Mouse (Mus musculus) embryo, embryonic 10.5 days (tissue): ENCODE results near the gene Dnase1l1.

Source experiments
- DNase-seq: peaks from one replicate; pipeline ENCODE4 v3.0.0-alpha.2; 2015; ENCODE audit warnings: low spot score

Dnase1l1 gene

GRCm38 (mm10) chrX:74270062-74270901, 11.9 kb downstream of the Dnase1l1 start, which contains the start of gene Rpl10:
Gene Rpl10, plus strand, starts transcription at chrX:74270812.
- DNase-seq, result peak; percentile 94

GRCm38 (mm10) chrX:74269736-74270061, 12.4 kb downstream of the Dnase1l1 start:
- no peak for DNase-seq

DNA sequence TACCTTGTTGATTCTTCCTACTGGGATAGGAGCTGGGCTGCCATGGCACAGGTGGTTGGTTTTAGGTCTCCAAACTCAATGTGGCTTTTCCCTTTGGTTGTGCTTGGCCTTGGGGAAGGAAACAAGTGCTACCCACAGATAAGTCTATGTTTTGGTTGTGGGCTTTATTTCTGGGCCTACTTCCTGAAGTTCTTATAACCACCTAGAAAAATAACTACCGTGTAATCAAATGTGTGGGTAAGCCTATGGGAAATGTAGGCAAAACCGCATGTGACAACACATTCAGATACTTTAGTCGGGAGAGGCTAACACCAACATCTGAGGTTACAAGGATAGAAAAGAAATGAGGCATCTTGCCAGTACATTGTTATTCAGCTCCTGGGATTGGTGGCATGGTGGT, 24.4 kb downstream of the Dnase1l1 start:
- DNase-seq, result no peak

DNA sequence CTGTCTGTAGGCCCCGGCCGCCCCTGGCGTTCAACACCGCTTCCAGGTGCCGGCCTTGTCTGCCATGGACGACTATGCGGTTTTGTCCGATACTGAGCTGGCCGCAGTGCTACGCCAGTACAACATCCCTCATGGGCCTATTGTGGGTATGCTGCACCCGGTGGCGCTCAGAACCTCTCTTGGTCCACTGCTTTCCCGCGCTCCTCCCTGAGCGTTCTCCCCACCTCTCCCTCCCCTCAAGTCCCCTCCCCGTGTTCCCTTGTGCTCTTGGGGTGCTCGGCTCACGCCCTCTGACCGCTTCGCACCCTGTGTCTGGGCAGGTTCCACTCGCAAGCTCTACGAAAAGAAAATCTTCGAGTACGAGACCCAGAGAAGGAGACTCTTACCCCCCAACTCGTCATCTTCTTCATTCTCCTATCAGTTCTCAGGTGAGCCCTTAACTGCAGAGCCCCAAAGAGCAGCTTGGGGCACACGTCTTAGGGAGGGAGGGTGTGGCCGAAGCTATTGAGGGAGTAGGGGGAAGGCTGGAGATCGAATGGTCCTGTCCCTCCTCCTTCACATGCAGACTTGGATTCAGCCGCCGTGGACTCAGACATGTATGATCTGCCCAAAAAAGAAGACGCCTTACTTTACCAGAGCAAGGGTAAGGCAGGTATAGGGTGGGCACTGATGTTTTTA, 27.1 kb downstream of the Dnase1l1 start:
- peak; percentile 17 for DNase-seq

- DNase-seq, result peak; percentile 93
These were observed 27.8 kb downstream of the Dnase1l1 start, which contains the start of gene Emd for GRCm38 (mm10) chrX:74254153-74254887. Gene Emd, plus strand, starts transcription at chrX:74254687.

- peak; percentile 61 for DNase-seq
These were observed 32.5 kb downstream of the Dnase1l1 start, which contains the start of gene Flna for GRCm38 (mm10) chrX:74249615-74250014. Gene Flna, minus strand, starts transcription at chrX:74249820.

DNA sequence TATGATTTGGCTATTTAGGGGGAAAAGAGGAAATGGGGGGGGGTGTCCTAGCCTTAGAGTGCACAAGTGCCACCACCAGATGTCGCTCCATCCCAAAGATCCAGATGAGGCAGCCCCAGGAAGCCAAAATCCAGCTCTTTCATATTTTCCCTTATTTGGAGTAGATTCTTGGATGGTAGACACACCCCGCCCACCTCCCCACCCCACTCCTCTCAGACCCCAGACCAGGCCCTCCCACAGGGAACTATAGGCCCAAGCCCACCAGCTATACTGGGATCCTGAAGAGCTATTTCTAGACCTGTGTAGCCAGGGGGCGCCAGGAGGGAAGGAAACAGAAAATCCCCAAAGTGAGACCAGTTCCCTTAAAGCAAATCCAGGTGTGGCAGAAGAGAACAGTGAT, 33.5 kb downstream of the Dnase1l1 start:
- peak; percentile 78 for DNase-seq

- no peak for DNase-seq
These were observed 35.4 kb downstream of the Dnase1l1 start for GRCm38 (mm10) chrX:74246693-74247092.

GRCm38 (mm10) chrX:74246213-74246681, 35.9 kb downstream of the Dnase1l1 start:
- peak; percentile 93 for DNase-seq

- DNase-seq, result peak; percentile 73
These were observed 36.5 kb downstream of the Dnase1l1 start for GRCm38 (mm10) chrX:74245687-74246086.

- DNase-seq, result no peak
These were observed 37.0 kb downstream of the Dnase1l1 start for GRCm38 (mm10) chrX:74245107-74245506.

DNA sequence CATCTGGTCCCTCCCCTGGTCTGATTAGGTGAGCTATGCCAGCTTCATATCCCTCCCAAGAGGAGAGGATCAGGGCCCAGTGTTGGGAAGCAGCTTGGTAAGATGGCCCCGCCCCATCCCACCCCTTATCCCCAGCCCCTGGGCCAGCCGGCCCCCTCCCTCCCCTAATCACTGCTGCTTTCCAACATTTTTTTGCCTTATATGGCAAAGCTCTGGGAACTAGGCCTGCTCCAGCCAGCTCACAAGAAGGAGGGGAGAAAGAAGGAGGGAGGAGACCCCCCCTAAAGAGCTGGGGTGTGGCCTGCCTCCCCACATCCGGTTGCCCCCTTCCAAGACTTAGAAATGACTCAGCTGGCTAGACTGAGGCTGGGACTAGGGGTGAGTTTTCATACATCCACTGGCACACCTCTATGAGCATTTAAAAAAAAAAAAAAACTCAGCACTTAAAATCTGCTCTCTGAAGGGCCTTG, 37.5 kb downstream of the Dnase1l1 start:
- peak; percentile 80 for DNase-seq

DNA sequence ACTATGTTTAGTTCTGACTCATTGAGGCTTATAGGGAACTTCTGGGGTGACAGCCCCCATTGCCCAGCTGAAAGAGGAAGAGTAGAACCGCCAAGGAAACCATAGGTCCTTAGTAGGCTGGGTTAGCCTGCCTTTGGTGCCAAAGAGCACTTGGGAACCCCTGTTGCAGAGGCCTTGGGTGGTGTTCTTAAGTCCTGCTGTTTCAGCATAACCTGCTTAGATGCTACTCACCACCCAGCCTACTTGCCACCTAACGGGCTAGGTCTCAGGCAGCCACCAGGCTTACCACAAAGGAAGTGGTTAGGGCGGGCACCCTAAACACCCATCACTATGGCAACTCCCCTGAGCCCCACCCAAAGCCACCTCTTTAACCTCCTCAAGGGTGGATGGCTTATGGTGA, 38.3 kb downstream of the Dnase1l1 start:
- DNase-seq, result no peak

- DNase-seq, result no peak
These were observed 38.7 kb downstream of the Dnase1l1 start for GRCm38 (mm10) chrX:74243396-74243795.

GRCm38 (mm10) chrX:74240332-74240731, 41.8 kb downstream of the Dnase1l1 start:
- no peak for DNase-seq

GRCm38 (mm10) chrX:74233196-74233595, 48.9 kb downstream of the Dnase1l1 start:
- no peak for DNase-seq

- no peak for DNase-seq
These were observed 52.1 kb downstream of the Dnase1l1 start for GRCm38 (mm10) chrX:74230038-74230437.
